Mouse (Mus musculus) thymus, postnatal 14 days (tissue): ENCODE results near the gene Trim56.

Experiments used
- DNase-seq: peaks from one replicate; pipeline ENCODE4 v3.0.0; 2021

Trim56 gene

DNA sequence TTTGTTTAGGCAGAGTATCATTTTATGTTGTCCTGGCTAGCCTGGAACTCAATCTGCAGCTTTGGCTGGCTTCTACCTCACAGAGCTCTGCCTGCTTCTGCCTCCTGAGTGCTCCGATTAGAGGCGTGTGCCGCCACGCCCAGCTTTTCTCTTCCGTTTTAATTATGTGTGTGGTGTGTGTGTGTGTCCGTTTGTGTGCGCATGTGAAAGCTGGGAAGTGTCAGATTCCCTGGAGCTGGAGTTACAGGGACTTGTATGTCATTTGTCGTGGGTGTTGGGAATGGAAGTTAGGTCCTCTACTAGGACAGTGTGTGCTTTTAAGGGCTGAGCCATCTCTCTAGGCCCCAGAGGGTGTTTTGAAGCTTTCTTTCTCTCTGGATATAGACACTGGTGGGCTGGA, 42.9 kb downstream of the Trim56 start:
- no peak for DNase-seq

- DNase-seq, result peak; percentile 68
Measured at GRCm38 (mm10) chr5:137072079-137072960, 43.7 kb downstream of the Trim56 start, which contains the start of gene Serpine1. Serpine1 (minus strand) TSS chr5:137072268.

DNA sequence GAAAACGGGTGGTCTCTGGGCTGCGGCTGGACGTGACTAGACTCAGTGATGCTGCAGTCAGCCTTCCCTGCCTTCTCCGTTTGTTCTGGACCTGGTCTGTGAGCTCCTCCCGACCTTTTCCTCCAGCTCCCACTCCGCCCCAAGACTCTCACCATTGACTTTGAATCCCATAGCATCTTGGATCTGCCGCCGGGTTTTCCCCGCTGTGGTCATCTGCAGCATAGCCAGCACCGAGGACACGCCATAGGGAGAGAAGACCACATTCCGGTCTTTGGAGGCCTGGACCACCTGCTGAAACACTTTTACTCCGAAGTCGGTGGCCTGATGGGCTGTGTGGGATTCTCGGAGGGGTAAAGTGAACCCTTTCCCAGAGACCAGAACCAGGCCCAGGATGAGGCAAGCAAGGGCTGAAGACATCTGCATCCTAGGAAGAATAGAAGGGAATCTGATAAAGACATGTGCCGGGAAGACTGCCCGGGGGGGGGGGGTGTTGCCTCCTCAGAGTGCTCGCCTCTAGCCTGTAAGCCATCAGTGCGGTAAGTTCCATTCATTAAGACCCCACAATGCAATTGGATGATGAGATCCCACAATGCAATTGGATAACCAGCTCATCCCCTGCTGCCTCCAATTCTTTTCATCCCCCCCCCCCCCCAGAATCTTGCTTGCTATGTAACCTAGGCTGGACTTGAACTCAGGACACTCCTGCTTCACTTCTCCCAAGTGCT, 45.0 kb downstream of the Trim56 start:
- DNase-seq, result no peak

- peak; percentile 39 for DNase-seq
Measured at GRCm38 (mm10) chr5:137068711-137069110, 47.3 kb downstream of the Trim56 start.

- no peak for DNase-seq
Measured at GRCm38 (mm10) chr5:137065923-137066322, 50.1 kb downstream of the Trim56 start.

DNA sequence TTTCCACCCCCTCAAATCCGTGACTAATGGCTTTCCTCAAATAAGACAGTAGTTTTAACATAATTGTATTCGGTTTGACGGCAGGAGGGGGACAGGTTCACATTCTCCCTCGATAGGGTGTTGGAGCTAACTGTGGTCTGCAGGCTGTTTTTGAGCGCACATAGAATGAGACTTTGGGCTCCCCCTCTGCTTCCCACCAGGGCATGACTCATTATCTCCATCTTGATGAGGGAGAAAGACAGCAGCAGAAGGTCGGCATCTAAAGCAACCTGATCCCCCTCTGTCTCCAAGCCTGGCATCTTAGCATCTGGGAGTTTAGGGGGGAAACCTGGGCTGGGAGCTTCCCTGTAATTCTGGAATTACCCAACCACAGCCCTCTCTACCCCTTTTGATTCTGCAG, 50.6 kb downstream of the Trim56 start:
- DNase-seq, result no peak

DNA sequence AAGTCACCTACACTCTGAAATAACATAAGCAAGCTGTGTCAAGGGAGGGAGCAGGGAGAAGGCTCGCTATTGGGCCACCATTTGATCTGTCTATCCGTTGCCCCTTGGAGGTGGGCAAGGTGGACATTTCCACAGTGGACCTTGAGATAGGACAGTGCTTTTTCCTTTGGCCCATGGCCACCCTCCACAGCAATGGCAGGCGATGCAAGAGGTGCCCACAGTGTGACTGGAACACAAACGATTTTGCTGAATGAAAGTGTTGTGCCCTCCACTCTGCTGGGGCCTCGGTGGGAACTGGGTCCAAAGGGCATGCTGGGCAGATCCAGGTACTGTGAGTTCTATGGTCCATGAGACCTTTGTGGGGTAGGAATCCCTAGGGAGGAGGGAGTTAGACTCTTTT, 53.4 kb downstream of the Trim56 start:
- DNase-seq, result no peak

- DNase-seq, result peak; percentile 63
Measured at GRCm38 (mm10) chr5:137061809-137062481, 54.1 kb downstream of the Trim56 start.
